Mouse (Mus musculus) embryo, embryonic 10.5 days (tissue): Measurements from ENCODE around the gene Plekha7.

Source experiments
- DNase-seq: peaks from one replicate; pipeline ENCODE4 v3.0.0-alpha.2; 2015; ENCODE audit warnings: low spot score

Gene Plekha7

DNA sequence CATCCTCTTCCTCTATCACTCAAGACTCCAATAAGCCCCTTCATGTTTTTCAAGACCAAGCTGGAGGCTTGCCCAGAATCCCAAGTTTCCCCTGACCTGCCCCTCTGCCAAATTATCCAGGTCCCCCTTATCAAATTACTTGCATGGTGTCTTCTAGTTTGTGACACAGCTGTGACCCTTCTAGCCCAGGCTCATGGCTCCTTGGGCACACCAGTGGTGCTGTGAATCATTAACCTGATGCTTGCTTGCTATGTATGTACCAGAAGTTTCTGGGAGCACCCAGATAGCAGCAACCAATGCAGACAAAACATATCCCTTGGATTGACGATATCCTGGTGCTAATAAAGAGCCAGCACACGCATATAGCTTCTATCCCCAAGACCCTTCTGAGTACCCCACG lies 19.2 kb downstream of the Plekha7 start:
- no peak for DNase-seq

DNA sequence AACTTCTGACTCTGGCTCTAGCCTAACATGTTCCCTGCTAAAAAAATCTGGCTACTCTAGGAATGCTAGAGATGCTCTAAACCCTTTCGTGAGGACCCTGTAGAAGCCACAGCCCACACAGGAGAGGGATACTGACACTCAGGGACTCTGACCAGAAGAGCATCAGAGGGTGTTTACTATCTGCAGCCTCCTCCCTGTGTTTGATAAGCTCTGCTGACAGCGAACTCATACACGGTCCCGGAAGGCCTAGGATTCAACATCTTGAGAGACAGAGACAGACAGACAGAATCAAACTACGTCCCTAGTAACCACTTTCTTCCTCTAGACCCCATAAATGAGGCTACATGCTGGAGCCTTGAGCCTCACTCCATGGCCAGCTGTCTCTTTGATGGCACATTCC lies 20.2 kb downstream of the Plekha7 start:
- DNase-seq: no peak

DNA sequence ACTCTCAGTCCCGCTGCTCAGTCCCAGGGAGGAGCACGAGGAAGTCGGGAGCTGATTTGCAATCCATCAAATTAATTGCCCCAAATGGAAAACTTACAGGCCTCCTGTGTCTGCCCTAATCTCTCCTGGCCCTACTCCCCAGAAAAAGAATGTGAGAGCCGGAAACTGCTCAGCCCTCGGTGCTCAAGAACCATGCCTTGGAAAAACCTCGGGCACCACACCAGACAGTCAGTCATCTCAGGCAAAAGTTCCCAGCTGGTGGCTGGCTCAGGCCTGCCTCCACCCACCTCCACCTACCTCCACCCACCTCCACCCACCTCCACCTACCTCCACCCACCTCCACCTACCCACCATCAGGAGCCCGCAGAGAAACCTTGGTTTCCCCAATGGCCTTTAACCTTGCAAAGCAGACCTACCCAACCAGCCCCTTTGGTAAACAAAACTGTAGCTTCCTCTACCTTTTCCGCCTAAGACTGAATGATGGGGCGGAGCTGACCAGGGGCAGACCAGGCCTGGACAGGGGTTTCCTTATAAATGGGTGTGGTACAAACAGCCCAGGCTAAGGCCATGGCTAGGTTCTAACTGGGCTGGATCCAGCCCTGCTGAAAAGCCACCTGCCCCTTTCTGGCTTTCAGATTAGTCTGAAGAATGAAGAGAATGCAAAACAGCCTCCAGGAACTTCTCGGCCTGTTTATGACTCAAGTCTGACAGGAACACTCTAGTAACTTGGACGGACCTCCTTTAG lies 21.4 kb downstream of the Plekha7 start:
- DNase-seq: no peak

- DNase-seq: no peak
Measured at GRCm38 (mm10) chr7:116286173-116286572, 22.0 kb downstream of the Plekha7 start.

DNA sequence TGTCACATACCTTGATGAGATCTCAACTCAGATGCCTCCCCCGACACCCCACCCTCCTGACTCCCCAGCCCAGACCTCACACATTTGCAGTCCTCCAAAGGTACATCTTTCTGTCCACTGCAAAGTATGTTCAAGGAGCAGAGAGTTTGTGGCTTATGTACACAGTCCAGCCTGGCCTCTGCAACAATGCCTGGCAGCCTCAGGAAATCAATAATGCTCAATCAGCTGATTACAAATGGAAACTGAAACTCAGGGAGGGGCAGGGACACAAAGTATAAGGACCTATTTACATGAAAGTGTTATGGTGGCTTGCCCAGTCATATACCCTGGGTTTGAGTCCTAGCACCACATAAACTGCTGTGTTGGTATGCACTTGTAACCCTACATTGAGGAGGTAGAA lies 23.0 kb downstream of the Plekha7 start:
- DNase-seq: no peak

DNA sequence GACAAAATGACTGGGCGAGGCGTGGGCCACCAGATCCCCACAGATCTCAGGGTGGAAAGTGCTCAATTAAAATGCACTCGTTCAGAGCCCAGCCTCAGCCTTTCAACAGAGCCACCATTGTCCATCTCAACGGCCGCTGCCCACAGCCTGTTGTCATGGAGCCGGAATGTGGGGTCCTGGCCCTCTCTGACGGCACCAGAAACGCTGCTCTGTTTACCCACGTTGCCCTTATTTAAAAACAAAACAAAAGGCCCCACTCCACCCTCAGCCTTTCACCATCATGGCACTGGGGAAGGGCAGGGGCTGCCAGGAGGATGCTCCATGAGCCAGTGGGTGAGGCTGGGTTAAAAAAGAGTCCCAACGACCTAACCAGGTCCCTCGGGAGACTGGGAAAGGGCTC lies 25.4 kb downstream of the Plekha7 start:
- DNase-seq: peak; percentile 88

DNA sequence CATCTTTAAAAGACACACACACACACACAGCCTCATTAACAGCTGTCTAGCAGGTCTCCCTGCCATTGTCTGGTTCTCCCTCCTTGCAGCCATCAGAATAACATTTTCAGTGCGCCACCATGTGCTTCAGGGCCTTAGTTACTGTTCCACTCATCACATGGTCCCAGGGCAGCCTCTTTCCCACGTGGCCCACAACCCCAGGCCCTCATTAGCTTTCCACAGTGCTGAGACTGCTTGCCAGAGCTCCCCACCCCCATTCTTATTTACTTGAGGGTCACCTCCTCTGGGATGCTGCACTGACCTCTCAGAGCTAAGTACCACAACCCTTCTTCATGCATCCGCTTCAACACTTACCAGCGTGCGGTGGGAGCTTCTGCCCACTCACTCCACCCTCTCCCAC lies 28.1 kb downstream of the Plekha7 start:
- peak; percentile 71 for DNase-seq

DNA sequence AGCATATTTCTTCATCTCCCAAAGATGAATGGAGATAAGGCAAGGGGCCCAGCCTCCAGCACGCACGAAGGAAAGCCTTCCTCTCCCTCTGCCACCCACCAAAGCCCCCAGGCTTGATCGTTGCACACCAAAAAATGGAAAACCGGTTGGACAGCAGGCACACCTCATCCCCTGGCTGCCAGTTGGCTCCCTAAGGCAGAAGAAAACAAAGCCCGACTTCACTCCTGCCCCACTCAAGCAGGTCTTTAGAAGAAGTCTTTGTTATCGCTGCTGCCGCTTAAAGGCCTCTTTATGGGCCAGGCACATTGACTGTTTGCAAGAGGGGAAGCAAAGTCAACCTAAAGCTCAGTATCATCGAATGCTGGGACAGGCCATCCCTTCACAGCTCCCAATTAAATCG lies 29.9 kb downstream of the Plekha7 start:
- peak; percentile 33 for DNase-seq

- no peak for DNase-seq
Measured at GRCm38 (mm10) chr7:116276315-116276714, 31.9 kb downstream of the Plekha7 start.

DNA sequence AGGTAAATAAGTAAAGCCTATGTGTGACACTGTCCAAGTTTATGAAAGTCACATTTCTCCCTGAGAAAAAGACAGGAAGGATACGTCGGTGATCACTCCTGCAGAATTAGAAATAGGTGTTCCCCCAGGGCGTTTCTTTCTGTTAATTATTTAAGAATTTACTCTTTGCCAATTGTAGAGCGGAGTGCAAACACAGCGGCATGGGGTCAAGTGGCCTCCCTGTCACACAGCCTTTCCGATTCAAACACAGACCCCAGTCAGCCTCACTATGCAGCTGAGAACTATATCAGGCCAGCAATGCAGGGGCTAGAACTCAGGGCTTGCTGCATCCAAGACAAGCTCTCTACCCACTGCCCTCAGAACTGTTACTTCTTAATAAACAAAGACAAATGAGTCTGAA lies 35.1 kb downstream of the Plekha7 start:
- DNase-seq: no peak

DNA sequence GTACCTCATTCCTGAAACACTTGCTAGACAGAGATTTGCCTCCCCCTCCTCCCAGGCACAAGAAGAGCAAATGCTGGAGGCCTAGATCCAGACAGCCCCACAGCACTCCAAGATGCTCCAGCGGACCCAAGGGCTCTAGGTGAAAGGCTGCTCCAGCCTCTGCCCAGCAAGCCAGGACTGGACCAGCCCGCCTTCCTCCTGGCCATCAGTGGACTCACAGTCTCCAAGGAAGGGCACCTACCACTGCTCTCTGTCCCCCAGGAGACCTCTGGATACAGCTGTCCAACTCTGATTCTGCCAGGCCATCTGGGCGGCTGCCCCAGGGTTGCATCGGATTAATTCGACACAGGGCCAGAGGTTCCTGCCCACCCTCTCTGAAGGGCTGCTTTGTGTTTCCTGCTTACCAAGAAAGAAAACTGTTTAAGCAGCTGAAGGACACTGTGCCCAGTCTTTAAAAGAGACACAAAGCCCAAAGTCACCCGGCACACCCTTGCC lies 38.6 kb downstream of the Plekha7 start:
- no peak for DNase-seq

- DNase-seq: no peak
Measured at GRCm38 (mm10) chr7:116268113-116268926, 39.9 kb downstream of the Plekha7 start.

DNA sequence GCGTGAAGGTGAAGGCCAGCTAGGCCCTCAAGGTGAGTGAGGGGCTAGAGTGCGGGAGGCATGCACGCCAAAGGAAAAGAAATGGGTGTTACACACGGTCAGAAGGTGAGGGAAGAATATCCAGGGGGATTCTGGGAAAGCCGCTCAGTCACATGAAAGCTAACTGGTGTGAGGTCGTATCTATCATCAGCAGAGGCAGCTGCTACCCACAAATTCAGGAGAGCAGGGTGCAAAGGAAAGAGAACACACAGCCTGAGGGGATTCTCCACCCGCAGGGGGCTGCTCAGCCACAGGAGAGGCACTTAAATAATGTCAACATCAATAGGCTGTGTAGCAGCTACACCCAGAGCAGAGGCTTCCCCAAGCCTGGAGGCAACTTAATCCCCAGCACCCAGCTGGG lies 44.9 kb downstream of the Plekha7 start:
- no peak for DNase-seq

DNA sequence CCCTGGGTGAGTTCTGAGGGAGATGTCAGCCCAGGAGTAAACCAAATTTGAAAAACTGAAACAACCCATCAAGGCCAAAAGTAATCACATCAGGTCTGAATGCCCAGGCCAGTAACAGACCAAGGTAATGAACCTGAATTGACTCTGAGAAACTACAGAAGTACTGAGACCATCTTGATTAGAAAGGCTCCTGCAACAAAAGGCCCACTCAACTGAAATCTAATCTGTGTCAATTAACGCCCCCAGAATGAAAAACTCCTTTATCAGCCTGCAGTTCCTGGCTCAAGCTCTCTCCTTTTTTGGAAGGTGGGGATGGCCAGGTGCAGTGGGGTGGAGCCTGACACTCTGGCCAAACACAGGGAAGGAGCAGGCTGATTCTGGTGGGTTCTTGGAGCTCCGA lies 45.7 kb downstream of the Plekha7 start:
- no peak for DNase-seq

DNA sequence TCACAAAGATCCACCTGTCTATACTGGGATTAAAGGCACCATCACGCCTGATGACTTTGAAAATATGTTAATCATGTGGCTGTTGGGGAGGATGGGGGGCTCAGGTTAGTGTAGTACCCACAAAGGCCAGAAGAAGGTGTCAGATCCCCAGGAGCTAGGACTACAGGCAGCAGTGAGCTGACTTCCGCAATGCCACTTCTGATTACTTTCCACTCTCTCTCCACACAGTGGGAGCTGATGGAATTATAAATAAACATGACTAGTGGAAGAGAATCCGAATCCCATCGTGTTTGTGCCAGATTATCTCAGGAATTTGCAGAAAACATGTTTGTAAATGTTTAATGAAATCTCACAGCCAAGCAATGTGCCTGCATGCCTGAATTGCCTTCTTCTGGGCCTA lies 46.1 kb downstream of the Plekha7 start:
- no peak for DNase-seq

GRCm38 (mm10) chr7:116260826-116261615 lies 47.2 kb downstream of the Plekha7 start:
- no peak for DNase-seq

DNA sequence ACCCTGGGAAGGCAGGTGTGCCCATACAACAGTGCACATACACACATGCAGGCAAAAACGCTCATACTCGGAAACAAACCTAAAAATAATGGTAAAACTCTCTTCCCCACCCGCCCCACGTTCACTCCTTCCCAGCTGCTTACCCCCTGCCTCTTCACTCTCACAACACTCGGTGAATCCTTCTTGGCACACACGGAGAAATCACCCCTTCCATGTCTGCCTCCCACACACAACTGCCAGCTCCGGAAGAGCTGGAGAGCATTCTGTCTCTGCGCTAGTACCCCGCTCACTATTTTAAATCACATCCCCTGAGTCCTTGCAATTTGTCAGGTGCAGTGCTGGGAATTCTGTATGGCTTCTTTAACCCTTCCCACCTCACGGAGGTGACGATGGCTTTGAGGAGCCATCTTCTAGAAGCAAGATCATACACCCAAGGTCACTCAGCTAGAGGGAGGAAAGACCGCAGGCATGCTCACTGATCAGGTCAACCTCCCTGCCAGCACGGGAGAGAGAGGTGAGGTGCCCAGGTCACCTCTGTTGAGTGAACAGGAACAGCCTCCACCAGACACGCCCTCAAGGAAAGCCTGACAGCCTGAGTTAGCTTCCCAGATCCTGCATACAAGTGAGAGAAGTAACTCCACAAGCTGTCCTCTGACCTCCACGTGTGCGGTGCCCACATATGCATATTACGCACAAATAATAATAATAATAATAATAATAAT lies 49.6 kb downstream of the Plekha7 start:
- DNase-seq: no peak

DNA sequence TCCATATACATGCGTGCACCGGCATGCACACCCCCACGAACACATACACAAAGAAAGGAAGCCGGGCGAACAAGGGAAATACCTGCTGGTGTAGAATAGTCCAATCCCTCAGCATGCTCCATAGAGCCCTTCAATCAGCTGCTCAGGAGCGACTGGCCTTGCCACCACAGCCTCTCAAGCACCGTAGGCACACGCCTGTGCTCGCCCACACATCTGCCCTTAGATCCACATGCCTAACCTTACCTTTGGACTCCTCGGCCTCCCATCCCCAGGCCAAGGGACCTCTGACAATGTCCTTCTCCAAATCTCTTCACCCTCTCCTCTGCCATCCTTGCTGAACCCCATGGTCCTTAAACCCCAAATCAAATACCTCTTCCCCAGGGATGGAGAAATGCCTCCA lies 50.2 kb downstream of the Plekha7 start:
- DNase-seq: no peak

DNA sequence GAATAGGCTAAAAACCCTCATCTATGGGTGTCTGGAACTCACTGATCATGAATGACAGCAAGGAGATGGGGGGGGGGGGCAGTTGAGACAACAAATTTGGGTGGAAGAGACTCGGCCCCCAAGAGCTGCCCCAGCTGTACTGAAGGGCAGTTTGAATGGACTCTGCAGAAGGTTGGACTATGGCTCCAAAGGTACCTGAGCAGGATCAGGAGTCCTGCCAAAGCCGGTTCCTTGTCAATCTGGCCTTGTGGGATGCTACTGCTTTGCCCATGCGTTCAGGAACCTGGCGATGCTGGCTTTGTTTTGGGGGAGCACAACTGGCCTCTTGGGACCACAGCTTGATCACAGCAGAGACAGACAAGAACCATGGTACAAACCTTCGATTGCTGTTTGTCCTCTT lies 52.5 kb downstream of the Plekha7 start:
- DNase-seq: no peak

- no peak for DNase-seq
Measured at GRCm38 (mm10) chr7:116254660-116255059, 53.5 kb downstream of the Plekha7 start.

DNA sequence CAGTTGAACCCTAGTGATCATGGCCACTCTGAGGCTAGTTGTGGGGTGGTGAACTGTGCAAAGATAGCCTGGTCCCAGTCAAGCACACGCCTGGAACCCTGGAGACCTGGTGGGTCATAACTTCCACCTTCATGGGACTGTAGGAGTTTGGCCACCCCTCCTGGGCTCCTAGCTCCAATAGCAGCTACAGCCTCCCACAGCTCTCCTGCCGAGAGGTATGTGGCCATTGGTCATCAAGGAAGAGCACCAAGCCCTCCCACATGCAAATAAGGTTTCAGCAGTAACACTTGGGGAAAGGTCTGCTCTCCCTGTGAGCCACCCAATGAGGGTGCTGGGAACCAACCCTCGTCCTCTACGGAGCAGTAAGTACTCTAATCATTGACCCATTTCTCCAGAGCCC lies 55.7 kb downstream of the Plekha7 start:
- DNase-seq: no peak

DNA sequence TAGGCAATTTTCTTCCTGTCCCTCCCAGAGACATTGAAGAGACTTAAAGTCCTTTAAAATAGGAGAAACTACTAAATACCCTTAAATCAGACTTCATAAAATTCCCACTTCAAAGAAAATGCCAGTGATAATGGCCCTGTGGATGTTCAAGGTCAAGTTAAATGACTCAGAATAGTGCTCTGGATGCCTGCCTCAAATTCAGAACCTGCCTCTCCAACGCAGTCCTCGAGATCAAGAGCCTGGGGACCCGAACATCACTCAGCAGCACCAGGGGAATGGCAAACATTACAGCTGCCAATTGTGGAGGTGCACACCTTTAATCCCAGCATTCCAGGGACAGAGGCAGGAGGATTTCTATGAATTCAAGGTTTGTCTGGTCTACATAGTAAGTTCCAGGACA lies 56.7 kb downstream of the Plekha7 start:
- DNase-seq: no peak
